Mouse (Mus musculus) adrenal gland, adult 8-10 months (tissue): ENCODE data around the gene Chd9. TPM values are rescaled to one million over a fixed set of nuclear protein-coding genes. Genes with fewer than 3 reads are reported as not detected.

Source experiments
- DNase-seq: peaks from one replicate; pipeline ENCODE4 v3.0.0; 2022
- total RNA-seq, 4 experiments: library from RNA; stranded (reverse); gene quantifications; 2 replicates each; pipeline ENCODE4 v1.2.4; 2022

Gene Chd9
- total RNA-seq, 4 experiments from 2014 or later: 62.9 to 122 (median 86.9) TPM

GRCm38 (mm10) chr8:90978720-90979119 is 150.6 kb downstream of the Chd9 start:
- no peak for DNase-seq

GRCm38 (mm10) chr8:90979295-90979694 is 151.1 kb downstream of the Chd9 start:
- no peak for DNase-seq

- DNase-seq: no peak
These were observed 153.9 kb downstream of the Chd9 start for GRCm38 (mm10) chr8:90982087-90982486.

- peak; percentile 5 for DNase-seq
These were observed 191.6 kb downstream of the Chd9 start for GRCm38 (mm10) chr8:91019726-91020125.

- no peak for DNase-seq
These were observed 206.3 kb downstream of the Chd9 start for GRCm38 (mm10) chr8:91034417-91034816.

GRCm38 (mm10) chr8:91036905-91037304 is 208.8 kb downstream of the Chd9 start:
- no peak for DNase-seq

- DNase-seq: no peak
These were observed 210.5 kb downstream of the Chd9 start for GRCm38 (mm10) chr8:91038637-91039036.

GRCm38 (mm10) chr8:91046370-91046769 is 218.2 kb downstream of the Chd9 start:
- DNase-seq: no peak

GRCm38 (mm10) chr8:91051037-91051436 is 222.9 kb downstream of the Chd9 start:
- DNase-seq: peak; percentile 28

GRCm38 (mm10) chr8:91054418-91054817 is 226.3 kb downstream of the Chd9 start:
- DNase-seq: no peak

- DNase-seq: no peak
These were observed 228.7 kb downstream of the Chd9 start for GRCm38 (mm10) chr8:91056848-91057247.

- DNase-seq: no peak
These were observed 231.0 kb downstream of the Chd9 start for GRCm38 (mm10) chr8:91059086-91059578.

GRCm38 (mm10) chr8:91059884-91060510 is 231.8 kb downstream of the Chd9 start:
- DNase-seq: no peak

GRCm38 (mm10) chr8:91060555-91061471 is 232.7 kb downstream of the Chd9 start:
- DNase-seq: no peak

GRCm38 (mm10) chr8:91065179-91065578 is 237.0 kb downstream of the Chd9 start:
- DNase-seq: no peak

GRCm38 (mm10) chr8:91069407-91069806 is 241.3 kb downstream of the Chd9 start:
- DNase-seq: no peak

GRCm38 (mm10) chr8:91069834-91070233 is 241.7 kb downstream of the Chd9 start, which contains the start of gene Rbl2:
Gene Rbl2, plus strand, starts transcription at chr8:91070057.
- peak; percentile 96 for DNase-seq

GRCm38 (mm10) chr8:91070275-91070859 is 242.2 kb downstream of the Chd9 start:
- DNase-seq: peak; percentile 82

- DNase-seq: no peak
These were observed 249.1 kb downstream of the Chd9 start for GRCm38 (mm10) chr8:91077077-91077867.

- no peak for DNase-seq
These were observed 251.5 kb downstream of the Chd9 start for GRCm38 (mm10) chr8:91079678-91080077.

- no peak for DNase-seq
These were observed 253.8 kb downstream of the Chd9 start for GRCm38 (mm10) chr8:91081911-91082310.

GRCm38 (mm10) chr8:91082428-91082827 is 254.3 kb downstream of the Chd9 start:
- no peak for DNase-seq
